Mouse (Mus musculus): ENCODE measurements around the gene Vmn2r38.
"Not testable (repeated sequence)": the region's sequence is repeated elsewhere in the genome, so short reads cannot be mapped to it uniquely, and the experiment has no call there.

Vmn2r38 gene

GRCm38 (mm10) chr7:9097781-9098180 lies at the start of gene Vmn2r38:
Gene Vmn2r38, minus strand, starts transcription at chr7:9097881.
- DNase-seq: not testable (repeated sequence)

- not testable (repeated sequence) for DNase-seq
These were observed 32.3 kb downstream of the Vmn2r38 start for GRCm38 (mm10) chr7:9065353-9065752.

- DNase-seq: not testable (repeated sequence)
These were observed 67.0 kb downstream of the Vmn2r38 start, which contains the start of gene Vmn2r39 for GRCm38 (mm10) chr7:9030698-9031097. Gene Vmn2r39, minus strand, starts transcription at chr7:9030798.
